Mouse (Mus musculus) right cerebral cortex, adult 18-20 months (tissue): Measurements from ENCODE around the gene A530064D06Rik.
A peak's percentile ranks its signal among the peaks of the same experiment; 100 is the strongest.
"Not testable (repeated sequence)": the region's sequence is repeated elsewhere in the genome, so short reads cannot be mapped to it uniquely, and the experiment has no call there.

Experiments
- DNase-seq: peaks from one replicate; pipeline ENCODE4 v3.0.0; 2022; ENCODE audit warnings: mixed read lengths

A530064D06Rik gene

DNA sequence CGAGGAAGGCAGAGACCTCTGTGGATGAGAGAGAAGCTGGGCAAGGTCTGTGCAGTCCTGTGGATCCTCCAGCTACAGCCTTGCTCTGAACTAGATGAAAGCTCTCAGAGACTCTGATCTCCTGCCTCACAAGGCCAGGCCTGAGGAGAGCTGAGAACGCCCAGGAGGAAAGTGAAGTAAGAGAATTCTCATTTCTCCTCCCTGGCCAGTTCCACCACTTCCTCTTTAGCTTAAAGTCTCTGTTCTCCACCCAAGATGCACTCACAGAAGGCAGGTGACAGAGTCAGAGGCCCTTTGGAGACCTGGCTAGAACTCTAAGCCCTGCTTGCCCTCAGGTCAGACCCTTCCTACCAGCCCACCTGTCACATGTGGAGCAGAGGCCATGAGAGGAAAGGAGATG is at the start of gene A530064D06Rik:
TSS of gene A530064D06Rik (minus strand) at position 173 of the 400 bp plus-strand sequence.
- DNase-seq, result not testable (repeated sequence)

DNA sequence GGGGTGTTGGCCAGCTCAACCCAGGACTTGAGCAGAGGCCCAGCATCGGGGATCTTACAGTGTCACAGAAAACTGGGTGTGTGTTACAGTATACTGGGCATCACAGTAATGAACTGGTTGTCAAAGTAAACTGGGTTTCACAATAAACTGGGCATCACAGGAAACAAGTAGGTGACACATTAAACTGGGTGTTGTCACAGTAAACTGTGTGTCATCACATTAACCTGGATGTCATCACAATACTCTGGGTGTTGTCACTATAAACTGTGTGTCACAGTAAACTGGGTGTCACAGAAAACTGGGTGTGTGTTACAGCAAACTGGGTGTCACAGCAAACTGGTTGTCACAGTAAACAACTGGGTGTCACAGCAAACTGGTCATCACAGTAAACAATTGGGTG is 48.4 kb upstream of the A530064D06Rik start:
- DNase-seq, result no peak

DNA sequence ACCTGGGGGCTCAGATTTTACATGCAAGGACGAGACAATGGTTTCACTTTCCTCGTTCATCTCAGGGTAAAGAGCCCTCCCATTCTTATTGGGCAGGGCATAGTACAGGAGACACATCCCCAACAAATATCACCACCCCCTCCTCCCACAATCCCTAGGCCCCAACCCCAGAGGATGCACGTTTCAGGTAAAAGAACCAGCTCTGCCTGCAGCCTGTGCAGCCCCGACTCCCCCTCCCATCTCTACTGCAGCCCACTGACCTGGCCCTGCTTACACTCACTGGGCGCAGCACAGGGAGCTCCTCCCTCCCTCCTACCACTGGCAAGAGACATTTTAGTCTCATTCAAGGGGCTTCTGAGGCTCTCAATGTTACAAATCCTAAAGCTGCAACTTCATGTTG is 46.4 kb upstream of the A530064D06Rik start:
- no peak for DNase-seq

DNA sequence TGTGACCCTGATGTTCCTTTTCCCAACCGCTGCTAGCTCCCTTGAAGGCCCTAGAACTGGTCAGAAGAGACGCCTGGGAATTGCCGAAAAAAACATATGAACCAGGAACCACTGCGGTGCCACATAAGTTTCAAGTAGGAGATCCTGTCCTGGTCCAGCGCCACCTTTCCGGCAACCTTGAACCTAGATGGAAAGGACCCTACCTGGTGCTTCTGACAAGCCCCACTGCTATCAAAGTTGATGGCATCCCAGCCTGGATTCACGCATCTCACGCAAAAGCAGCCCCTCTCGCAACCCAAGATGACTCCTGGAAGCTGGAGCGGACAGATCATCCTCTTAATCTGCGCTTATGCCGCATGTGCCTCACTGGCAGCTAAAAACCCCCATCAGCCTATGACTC is 45.5 kb upstream of the A530064D06Rik start:
- DNase-seq, result no peak

DNA sequence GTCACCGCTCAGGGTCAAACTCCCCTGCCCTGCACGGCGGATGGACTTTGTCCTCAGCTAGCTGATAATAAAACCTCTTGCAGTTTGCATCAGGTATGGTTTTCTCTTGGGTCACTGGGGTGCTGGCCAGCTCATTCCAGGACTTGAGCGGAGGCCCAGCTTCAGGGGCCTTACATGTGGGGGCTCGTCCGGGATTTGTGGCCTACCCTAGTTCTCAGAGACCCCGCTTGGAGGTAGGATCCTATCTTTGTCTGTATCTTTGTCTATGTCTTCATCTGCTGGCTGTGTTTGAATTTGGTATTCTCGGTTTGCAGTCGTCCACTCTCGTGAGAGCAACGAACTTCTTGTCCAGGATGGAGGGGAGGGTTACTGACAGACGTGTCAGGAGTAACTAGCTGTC is 36.0 kb upstream of the A530064D06Rik start:
- DNase-seq, result no peak

DNA sequence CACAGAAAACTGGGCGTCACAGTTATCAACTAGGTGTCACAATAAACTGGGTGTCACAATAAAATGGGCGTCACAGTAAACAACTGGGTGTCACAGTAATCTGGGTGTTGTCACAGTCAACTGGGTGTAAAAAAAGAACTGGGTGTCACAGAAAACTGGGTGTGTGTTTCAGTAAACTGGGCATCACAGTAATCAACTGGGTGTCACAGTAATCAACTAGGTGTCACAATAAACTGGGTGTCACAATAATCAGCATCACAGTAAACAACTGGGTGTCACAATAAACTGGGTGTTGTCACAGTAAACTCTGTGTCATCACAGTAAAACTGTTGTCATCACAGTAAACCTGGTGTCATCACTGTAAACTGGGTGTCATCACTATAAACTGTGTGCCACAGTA is 25.3 kb upstream of the A530064D06Rik start:
- no peak for DNase-seq

DNA sequence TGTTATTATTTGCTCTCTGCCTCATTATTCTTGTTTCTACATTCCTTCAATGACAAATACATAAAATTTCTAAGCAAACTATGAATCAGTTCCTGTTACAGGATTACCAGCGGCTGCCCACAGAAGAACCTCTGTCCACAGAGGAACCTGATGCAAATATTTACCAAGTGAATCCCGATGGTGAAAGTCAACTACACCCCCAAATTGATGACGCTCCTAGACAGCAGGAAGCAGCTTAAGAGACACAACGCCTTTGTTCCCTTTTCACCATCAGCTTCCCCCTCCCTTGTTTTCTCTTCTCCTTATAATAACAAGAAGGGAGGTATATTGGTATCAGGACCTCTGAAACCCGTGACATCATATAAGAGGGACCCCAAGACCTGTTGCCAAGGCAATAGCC is 18.2 kb upstream of the A530064D06Rik start:
- no peak for DNase-seq

DNA sequence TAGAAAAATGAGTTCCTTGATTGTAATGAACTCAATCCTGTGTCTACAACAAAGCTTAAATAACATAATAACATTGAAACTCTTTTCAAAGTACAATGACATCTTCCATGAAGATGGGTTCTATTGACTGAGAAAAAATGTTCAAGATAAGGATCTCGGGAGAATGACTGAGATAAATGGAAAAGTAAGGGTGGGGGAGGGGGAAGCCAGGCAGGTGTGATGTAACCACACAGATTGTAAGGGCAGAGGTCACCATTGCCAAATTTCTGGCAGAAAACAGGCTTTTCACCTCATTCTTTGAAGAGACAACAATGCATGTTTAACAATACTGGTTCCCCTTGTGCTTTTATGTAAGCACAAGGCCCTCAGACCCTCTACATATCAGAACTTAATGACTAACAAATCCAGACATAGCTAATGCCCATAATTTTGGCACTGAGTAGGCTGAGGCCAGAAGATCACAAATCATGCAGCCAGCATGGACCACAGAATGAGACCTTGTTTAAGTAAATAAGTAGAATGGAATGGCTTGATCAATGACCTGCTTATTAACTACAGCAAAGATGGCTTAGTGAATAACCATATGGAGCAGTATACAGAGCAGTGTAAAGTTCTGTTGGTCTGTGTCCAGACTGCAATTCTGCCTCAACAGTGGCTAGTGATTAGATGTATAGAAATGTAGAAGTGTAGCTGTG is 9.5 kb downstream of the A530064D06Rik start:
- DNase-seq, result no peak

DNA sequence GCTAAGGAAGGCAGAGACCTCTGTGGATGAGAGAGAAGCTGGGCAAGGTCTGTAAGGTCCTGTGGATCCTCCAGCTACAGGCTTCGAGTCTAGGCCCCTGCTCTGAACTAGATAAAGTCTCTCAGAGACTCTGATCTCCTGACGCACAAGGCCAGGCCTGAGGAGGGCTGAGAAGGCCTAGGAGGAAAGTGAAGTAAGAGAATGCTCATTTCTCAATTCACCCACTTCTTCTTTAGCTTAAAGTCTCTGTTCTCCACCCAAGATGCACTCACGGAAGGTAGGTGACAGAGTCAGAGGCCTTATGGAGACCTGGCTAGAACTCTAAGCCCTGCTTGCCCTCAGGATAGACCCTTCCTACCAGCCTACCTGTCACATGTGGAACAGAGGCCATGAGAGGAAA is 21.0 kb downstream of the A530064D06Rik start, which contains the start of gene 9830107B12Rik:
TSS of gene 9830107B12Rik (minus strand) at position 149 of the 400 bp plus-strand sequence.
- no peak for DNase-seq

DNA sequence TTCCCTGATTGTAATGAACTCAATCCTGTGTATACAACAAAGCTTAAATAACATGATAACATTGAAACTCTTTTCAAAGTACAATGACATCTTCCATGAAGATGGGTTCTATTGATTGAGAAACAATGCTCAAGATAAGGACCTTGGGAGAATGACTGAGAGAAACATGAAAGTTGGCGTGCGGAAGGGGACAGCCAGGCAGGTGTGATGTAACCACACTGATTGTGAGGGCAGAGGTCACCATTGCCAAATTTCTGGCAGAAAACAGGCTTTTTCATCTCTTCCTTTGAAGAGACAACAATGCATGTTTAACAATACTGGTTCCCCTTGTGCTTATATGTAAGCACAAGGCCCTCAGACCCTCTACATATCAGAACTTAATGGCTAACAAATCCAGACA is 34.3 kb downstream of the A530064D06Rik start:
- DNase-seq, result no peak

DNA sequence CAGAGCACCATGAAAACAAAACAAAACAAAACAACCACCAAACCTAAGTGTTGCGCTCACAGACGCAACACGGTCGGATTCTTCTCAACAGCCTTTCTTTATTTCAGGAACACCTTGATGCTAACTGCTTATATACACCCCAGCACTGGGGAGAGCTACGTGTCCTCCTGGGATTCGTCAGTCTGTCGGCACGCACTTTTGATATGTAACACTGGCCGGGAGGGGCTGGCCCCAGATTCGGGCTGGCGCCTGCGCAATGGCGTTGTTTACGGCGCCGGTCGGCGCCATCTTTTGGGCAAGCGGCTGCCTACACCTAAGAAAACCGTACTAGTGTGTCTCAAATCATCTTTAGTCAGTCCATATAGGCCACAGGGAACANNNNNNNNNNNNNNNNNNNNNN is 46.6 kb downstream of the A530064D06Rik start:
- no peak for DNase-seq

DNA sequence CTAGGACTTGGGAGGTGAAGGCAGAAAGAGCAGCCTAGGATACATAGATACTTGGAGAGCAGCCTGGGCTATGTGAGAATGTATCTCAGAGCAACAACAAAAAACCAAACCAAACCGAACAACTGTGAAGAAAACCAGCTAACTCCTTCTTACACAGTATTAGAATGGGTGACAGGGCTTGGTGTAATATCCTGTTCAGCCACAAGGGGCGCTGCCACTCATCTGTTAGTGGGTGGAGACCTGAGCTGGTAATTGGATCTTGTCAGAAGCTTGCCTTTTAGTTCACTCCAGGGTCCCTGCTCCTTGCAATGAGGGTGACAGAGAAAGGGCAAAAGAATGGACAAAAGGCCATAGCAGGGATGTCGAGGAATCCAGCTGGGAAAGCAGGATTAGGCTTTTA is 47.4 kb downstream of the A530064D06Rik start:
- peak; percentile 49 for DNase-seq

DNA sequence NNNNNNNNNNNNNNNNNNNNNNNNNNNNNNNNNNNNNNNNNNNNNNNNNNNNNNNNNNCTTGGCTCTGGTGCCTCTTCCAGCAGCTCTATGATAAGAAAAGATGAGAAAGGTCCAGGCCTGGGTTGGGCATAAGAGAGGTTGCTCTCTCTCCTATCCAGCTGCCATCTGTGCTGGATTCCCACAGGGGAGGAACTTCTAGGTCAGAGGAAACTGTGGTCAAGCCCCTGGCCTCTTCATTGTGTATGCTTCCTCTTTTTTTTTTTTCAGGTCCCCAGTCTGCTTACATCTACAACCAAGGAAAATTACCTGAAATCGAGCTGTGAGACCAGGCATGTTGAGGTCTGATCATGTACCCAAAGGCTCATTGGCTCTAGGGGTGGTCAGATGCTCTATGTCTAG is 48.5 kb downstream of the A530064D06Rik start:
- no peak for DNase-seq

DNA sequence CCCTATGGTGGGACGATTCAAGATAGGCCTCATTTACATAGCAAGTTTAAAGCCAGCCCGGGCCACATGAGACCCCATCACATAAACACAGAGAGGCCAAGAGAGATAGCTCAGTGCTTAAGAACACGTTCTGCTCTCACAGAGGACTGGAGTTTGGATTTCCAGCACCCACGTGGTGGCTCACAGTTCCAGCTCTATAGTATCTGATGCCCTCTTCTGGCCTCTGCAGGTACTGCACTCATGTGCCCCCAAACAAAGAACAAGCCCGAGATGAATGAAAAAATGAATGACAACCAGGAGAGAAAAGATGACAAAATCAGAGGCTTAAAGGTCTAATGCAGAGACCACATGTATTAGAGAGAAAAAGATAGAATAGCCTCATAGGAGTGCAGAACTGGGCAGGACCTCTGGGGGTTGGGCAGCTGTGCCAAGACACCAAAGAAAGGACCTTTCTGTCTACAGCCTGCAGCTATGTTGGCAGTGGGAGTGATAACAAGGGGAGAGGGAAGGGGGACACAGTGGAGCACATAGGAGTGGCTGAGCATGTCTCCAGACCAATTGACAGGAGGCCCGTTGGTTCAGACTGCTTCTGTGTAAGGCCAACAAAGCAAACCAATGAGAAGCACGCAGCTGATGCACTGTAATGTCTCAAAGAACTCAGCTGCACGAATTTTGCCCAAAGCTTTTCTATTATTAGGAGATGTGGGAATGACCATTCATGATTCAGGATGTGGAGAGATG is 56.4 kb downstream of the A530064D06Rik start:
- DNase-seq, result no peak

DNA sequence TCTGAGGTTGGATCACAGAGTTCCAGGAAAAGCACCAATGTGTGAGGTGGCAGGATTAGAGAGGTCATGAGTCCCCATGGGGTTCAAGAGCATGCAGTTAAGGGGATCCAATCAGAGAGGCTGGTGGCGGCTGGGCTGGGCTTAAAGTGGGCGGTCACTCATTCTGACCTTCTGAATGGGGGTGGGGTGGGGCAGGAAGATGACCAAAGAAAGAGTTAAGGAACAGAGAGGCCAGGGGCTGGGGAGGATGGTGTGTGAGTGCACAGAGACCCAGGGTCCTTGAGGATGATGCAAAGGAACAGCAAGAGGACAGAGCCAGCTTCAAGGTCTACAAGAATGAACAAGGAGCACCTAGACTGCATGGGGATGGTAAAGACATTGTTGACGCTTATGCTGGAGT is 58.6 kb downstream of the A530064D06Rik start:
- DNase-seq, result no peak

DNA sequence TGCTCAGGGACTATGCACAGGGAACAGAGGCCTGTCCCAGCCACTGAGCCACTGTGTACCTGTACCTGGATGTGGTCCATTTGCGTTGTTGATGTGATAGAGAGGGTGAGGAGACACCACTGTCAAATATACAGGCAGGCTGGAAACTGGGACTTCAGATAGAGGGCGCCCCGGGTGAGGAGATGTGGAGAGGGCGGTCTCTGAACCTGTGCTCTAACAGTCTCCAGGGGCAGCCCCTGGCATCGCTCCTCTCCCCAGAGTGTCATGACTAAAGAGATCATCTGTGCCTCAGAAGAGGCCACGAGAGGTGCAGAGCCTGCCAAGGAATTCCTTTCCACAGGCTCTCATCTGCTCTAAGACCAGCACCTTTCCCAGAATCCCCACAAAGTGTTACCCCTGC is 59.2 kb downstream of the A530064D06Rik start:
- DNase-seq, result no peak

DNA sequence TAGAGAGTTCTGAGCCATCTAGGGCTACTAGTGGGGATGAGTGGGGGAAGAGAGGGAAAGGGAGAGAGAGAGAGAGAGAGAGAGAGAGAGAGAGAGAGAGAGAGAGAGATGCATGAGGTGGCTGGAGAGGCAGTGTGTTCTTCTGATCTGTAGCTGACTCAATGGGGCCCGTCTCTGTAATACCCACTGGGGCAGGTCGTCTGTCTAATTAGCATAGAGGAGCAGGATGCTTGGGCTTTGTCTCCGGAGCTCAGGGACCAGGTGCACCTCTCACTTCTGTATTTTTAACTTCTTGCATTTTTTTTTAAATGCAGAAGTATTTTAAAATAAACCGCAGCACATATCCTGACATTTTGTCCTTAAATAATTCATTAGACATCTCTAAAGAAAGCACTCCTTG is 59.7 kb downstream of the A530064D06Rik start:
- DNase-seq, result no peak

DNA sequence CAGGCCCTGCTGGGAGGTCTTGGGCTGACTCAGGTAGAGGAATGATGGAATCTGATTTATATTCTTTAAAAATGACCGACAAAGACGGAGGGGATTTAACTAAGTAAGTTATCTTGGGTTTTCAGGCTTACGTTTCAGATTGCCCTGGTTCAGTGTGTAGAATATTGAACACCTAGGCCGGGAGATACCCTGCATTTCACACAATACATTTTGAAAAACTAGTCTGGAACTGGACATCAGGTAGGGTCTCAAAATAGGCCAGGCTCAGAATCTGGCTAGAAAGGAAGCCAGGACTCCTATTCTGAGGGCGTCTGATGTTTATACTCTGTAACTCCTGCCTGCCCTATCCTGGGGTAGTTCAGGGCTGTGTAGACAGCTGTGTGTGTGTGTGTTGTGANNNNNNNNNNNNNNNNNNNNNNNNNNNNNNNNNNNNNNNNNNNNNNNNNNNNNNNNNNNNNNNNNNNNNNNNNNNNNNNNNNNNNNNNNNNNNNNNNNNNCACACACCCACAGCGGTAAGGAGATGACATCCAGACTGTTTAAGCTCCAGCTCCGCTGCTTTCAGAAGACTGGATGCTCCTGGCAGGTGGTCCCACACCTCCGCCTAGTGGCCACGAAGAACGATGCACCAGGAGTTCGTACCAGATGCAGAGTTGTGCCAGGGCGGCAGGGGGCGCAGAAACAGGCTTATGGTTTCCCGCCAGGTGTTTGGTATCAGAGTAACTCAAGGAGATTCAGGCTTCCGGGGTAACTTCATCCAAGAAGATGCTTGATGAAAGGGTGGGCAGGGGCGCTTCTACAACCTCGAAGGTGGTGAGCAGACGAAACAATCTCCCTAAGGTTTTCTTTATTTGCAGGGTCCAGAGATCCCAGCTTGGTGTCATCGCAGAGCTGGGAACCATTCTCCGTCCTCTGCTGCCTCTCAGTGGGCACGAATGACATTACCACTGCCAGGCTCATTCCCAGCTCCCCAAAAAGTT is 66.3 kb downstream of the A530064D06Rik start:
- DNase-seq, result peak; percentile 88

DNA sequence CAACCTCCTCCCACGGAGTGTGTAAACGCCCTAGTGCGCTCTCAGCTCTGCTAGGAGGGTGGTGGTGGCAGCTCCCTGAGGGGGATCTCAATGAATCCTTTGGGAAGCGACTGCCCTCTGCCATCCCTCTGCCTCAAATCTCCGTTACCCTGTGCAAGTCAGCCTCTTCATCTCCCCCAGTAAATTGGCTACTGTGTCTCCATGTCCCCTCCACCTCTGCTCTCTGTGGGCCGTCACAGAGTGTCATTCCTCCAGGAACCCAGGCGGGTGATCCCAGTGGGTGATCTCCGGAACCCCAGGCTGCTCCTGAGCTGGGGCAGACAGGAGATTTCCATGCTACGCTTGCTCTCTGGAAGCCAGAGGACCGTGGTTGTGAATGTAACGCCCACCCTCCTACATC is 67.8 kb downstream of the A530064D06Rik start:
- no peak for DNase-seq
